Mouse (Mus musculus) spleen, postnatal 14 days (tissue): Measurements from ENCODE around the gene Gm33543.

Experiments used
- DNase-seq, 2 experiments: peaks; one replicate each; pipeline ENCODE4 v3.0.0; 2021 to 2022; ENCODE audit warnings: low spot score in 2 of 2

Gm33543 gene

DNA sequence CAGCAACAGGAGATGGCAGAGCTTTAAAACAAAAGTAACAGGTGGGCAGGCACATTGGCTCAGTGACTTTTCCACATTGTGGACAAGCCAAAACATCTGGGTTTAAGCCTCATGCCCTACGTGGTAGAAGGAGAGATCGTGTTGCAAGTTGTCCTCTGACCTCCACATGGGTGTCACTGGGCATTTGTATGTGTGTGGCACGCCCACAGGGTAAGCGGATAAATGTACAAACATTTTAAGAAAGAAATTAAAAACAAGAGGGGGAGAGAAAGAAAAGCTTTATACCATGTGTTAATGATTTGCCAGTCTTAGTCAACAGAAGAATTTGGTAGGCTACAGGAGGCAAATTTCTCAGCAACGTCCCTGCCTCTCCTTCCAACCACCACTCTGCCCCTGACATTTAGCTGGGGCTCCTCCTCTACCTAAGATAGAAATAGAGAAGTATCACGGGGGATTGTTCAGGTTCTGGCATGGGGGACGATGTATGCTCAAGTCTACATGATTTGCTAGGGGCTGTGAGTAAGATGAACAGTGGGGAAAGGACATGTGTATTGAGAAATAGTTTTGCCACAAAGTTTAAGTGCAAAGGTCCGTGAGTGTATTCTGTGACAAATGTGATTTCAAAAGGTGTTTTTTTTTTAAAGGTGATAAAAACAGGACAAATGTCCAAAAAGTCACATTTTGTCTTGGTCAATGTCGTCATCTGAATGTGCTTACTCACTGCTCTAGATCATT lies 6.0 kb downstream of the Gm33543 start:
- no peak for DNase-seq

- no peak for DNase-seq
These were observed 11.8 kb downstream of the Gm33543 start for GRCm38 (mm10) chr10:95830891-95831290.

GRCm38 (mm10) chr10:95829471-95829870 lies 13.3 kb downstream of the Gm33543 start:
- DNase-seq = no peak

DNA sequence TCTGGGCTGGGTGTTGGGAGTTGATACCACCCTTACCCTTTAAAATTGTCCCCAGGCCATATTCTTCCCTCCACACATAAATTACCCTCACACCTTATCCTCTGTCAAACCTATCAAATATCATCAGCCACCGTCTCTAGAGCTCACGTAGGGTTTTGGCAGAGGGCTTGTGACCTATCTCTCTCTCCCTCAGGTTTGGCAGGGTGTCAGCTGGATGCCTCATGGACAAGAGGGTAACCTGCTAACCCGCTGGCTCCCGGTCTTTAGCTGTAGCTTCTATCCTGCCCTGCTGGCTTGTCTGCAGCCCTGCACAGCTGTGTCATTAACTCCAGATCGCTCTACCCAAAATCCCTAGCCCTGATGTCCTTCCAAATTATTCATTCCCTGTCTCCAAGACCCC lies 14.4 kb downstream of the Gm33543 start:
- no peak for DNase-seq

DNA sequence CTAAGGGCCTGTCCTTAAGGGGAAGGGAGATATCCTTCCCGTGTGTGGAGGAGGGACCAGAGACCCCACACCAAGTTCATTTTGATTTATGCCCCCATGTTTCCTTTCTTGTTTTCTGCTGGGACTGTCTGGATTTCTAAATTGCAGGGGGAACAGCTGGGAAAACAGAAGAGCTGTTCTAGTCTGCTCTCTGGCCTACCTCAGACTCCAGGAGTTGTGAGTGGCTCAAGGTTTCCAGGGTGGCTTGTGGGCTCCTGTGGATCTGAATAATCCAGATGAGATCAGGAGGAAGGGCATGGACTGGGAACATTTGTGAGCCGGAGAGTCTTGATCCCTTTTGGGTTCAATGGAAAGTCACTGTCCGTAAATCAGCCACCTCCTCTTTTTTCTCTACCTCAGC lies 17.1 kb downstream of the Gm33543 start:
- no peak for DNase-seq

DNA sequence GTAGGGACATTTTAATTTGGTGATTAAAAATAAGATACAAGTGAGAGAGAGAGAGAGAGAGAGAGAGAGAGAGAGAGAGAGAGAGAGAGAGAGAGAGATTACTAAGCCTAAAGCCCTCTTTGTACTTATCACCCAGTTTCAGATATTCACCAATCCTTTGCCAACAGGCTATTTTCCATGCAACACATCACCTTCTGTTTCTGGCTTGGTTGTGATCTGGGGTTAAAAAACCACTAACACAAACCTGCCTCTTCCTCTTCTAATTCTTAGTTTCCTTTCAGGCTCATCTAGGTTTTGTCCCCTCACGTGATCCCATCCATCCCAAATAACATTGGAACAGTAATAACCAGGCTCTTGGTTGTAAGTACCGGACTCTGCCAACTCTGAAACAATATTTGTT lies 24.2 kb downstream of the Gm33543 start:
- no peak for DNase-seq

GRCm38 (mm10) chr10:95817419-95818161 lies 25.1 kb downstream of the Gm33543 start:
- peak in 1 of 2 experiments; percentile 1 for DNase-seq

- no peak for DNase-seq
These were observed 28.4 kb downstream of the Gm33543 start for GRCm38 (mm10) chr10:95814351-95814750.

DNA sequence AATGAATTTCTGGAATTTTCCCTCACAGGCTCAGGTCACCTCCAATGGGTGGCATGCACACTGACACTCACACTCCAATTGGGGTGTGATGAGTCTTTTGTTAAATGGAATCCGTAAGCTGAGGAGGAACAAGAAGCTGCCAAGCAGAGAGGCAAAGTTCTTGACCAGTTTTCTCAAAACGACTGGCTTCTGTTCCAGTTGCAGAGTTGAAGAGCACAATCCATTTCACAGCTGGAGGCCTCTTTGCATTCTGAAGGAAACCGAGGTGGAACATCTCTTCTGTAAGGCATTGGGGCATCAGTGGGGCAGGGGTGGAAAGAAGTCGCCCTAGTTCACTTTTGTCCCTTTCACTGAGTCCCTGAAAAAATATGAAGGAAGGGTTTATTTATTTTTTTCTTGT lies 30.9 kb downstream of the Gm33543 start:
- DNase-seq = no peak

- no peak for DNase-seq
These were observed 41.3 kb downstream of the Gm33543 start for GRCm38 (mm10) chr10:95801443-95801811.

DNA sequence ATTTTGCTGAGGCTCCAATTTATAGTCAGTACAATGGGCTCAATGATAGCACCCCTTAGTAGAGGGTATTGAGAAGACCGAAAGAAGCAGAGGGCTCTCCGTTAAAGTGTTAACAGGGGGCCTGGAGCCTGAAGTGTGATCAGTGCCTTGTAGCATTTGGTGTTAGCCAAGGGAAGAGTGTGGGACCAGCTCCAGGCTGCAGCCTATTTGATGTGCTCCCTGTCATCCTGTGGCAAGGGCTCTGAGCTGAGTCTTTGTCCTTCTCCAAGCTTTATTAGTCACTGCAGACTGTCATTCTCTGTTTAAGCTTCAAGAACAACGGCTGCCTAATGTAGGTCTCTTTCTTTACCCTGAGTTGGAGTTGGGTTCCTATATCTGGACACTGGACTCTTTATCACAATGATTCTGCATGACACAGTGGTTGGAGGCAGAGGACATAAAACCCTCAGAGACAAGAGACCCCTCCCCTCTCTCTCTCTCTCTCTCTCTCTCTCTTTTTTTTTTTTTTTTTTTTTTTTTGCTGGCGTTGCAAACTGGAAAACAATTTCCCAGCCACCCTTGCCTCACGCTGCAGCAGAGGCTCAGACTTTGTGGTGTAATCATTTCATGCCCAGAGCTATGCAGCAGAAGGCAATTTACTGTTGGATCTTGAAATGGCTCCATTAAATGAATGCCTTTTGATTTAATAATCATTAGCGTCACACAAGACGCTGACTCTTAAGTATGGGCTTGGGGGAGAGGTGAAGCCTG lies 41.9 kb downstream of the Gm33543 start:
- no peak for DNase-seq

- no peak for DNase-seq
These were observed 44.9 kb downstream of the Gm33543 start for GRCm38 (mm10) chr10:95797645-95798395.

GRCm38 (mm10) chr10:95795500-95795899 lies 47.2 kb downstream of the Gm33543 start:
- DNase-seq = no peak

- DNase-seq = no peak
These were observed 48.0 kb downstream of the Gm33543 start for GRCm38 (mm10) chr10:95794706-95795105.

DNA sequence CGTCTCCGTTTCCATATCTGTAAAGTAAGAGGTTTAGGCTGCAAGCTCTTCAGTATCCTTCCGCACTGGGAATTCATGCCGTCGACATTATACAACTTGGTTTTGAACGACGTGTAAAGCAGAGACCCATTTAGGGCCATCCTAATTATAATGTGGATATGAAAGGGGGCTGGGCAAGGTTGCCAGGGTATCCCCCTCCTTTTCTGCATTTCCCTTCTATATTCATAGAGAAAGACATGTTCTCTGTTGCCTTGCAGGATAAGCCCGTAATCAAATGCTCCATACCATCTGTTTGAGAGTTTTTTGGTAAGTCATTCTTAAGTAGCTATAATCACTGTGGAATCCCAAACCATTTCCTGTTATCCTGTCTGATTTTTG lies 51.3 kb downstream of the Gm33543 start:
- DNase-seq = no peak

DNA sequence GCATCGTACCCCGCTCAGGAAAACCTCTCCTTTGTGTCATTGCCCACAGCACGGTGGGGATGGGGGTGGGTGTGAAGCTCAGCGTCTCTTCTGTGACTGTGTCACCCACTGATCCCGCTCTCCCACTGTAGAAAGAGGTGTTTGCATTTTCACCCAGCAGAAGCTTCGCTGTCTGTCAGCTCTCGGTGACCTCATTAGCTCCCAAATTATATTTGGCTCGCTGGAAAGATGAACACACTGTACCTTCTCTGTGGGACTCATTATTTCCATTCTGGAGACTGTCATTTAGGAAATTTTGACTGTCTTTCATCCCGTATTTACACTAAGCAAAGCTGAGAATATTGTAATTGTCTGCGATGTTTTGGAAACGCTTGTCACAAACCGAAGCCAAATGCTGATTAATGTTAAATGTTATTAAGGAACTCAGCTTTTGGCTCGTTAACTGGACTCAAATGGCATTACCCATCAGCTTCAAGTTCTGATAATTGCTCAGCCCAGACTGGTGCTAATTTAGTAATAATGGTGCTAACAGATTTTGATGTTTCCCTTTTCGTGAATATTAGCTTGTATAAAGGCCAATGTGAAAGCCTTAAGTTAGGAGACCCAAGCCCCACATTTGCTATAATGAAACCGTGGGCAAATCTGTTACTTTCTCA lies 51.8 kb downstream of the Gm33543 start:
- DNase-seq = no peak

DNA sequence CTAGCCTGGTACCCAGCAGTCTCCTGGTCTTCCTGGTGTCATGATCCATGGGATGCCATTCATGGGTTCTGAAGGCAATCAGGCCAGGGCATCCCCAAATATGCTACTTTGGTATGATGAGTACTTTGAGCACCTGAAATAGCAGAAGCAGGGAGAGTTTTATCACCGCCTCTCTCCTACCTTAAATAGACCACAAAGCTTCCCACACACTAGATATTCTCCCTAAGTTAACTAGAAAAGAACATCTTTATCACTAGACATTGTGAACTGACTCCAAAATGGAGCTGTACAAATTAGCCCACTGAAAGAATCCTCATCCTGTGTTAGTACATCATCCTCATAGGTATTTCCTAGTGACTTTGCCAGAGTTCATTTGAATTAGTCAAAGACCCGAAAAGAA lies 55.6 kb downstream of the Gm33543 start:
- no peak for DNase-seq

DNA sequence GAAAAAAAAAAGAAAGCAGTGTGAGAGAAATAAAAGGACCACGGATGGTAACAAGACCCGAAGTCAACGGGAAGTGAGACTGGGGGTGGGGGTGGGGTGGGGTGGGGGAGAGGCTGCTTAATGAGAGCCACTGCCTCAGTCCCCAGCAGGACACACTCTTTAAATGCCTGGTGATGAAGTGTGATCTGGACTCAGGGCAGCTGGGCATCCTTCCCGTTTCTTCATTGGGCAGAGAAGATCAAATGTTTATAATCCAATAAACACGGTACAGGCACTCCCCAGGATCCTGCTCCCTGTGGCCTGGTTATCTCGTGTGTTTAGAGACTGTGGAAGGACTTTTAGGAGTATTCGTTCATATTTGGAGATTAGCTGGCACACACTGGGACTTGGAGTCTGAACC lies 57.9 kb downstream of the Gm33543 start:
- DNase-seq = no peak

DNA sequence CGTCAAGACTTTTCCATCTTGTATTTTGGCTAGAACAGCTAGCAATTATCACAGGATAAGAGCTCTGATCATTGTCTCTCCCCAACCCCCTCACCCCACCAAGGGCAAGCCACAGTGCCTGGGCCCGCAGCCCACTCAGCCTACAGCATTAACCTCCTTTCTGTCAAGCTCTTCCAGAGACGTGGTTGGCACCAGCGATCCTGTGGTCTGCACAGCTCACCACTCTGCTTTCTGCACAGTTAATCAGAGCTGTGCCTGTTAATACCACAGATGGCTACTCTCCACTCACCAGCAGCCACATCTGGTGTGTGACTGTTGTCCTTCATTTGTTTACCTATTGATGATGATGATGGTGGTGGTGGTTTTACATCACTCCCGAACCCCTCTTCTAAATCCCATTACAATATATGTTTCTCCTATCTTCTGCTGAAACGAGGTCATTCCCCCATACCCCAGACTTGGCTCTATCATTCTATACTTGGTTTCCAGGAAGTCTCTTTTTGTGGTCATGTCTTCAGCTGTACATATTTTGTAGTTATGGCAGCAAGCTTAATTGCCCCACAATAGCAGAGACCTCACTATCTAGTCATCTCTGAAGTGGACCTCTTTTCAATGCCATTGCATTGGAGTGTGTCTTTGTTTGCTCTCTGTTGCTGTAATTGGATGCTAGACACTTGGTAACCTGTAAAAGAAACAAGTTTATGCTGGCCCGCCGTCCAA lies 61.7 kb downstream of the Gm33543 start:
- no peak for DNase-seq

- no peak for DNase-seq
These were observed 62.8 kb downstream of the Gm33543 start for GRCm38 (mm10) chr10:95779801-95780385.
